Mouse (Mus musculus): ENCODE measurements around the gene Dhrs2. TPM values are rescaled to one million over a fixed set of nuclear protein-coding genes. Genes with fewer than 3 reads are reported as not detected.

Dhrs2 gene
- polyA plus RNA-seq (2016; fragmentation: Nextera tagmentation; extraction: Ambion mirVana): 0.15 and 0.51 TPM in 2 replicates

DNA sequence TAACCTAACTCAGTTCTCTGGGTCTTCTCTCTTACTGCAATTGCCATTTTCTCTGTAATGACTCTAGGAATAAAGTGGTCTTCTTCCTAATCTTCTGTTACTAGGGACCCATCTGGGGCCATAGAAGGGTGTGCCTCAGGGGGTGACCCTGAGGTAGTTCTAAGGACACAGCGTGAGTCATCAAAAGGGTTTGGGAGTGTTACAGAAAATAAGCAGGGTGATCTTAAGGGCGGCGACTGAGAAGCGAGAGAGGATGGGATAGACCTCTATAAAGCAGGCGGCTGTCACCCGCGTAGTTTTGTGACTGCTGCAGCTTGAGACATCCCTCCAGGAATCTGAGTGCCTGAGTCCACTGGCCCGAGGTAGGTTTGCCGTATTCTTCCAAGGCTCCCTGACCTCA, at the start of gene Dhrs2:
Dhrs2 (plus strand) TSS at position 301 of the 400 bp plus-strand sequence.
- no peak within 1 kb of the TSS for H3K4me3 ChIP-seq
- no peak within 1 kb of the TSS for H3K27ac ChIP-seq
- H3K9me3 ChIP-seq: no peaks in the 10 kb centered on the region
- no peaks in the 10 kb centered on the region for H3K4me1 ChIP-seq
- H3K9ac ChIP-seq: no peak within 1 kb of the TSS
- H3K4me2 ChIP-seq (replicated peaks): no peak within 1 kb of the TSS
- 71% methylated on average over 9 of the region's 9 CpGs for WGBS
- no peaks in the 10 kb centered on the region for H3K27me3 ChIP-seq (replicated peaks)
- no peaks in the 10 kb centered on the region for H3K36me3 ChIP-seq
- no peak for ATAC-seq (ENCODE audit: low FRiP score, low read depth)

DNA sequence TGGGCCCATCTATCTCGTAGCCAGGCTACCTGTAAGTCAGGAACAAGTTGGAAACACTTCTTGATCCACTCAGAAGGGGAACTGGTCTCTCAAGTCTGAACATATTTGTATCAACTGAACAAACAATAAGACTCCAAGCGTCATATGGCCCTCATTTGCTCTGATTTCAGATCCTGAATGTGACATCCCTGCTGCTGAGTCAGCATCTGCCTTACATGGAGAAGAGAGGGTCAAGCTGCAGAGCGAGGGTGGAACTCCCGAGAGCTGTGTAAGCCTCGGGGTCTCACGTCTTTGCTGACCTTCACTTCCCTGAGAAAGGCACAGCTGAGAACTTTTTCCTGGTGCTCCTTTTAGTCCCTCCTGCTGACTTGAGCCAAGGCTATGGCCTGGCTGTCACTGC, 47.6 kb upstream of the Dhrs2 start:
- ATAC-seq (ENCODE audit: low FRiP score, low read depth): no peak
- no peak overlapping the region for H3K4me3 ChIP-seq
- no peak overlapping the region for H3K9ac ChIP-seq
- H3K27me3 ChIP-seq (replicated peaks): 0 out of 2 replicates have a peak, but pooled peaks cover 2% of the 10 kb centered on the region
- H3K9me3 ChIP-seq: no peaks in the 10 kb centered on the region
- no peak overlapping the region for H3K4me2 ChIP-seq (replicated peaks)
- H3K27ac ChIP-seq: no peak overlapping the region
- WGBS: 74% methylated on average over 6 of the region's 6 CpGs
- no peaks in the 10 kb centered on the region for H3K36me3 ChIP-seq
- no peaks in the 10 kb centered on the region for H3K4me1 ChIP-seq

DNA sequence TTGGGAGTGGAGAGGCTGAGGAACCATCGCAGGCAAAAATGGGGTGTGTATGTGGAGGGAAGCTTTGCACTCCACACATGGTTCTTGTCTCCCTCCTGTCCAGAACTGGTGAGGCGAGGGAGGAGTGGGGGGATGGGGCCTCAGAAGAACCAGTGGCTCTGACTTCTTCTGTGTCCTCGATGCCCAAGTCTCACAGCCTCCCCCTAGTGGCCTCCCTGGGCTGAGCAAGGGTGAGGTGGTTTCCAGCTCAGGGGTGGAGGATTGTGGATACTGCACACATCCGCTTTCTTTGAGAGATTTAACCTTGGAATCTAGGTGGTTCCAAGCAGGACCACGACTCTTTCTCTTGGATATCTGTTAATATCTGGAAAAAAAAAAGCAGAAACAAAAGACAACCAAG, 44.5 kb upstream of the Dhrs2 start:
- 42% methylated on average over 4 of the region's 5 CpGs for WGBS
- no peak for ATAC-seq (ENCODE audit: low FRiP score, low read depth)
- H3K4me2 ChIP-seq (replicated peaks): no peak overlapping the region
- H3K27me3 ChIP-seq (replicated peaks): 0 out of 2 replicates have a peak, but pooled peaks cover 2% of the 10 kb centered on the region
- no peaks in the 10 kb centered on the region for H3K9me3 ChIP-seq
- H3K4me3 ChIP-seq: no peak overlapping the region
- no peaks in the 10 kb centered on the region for H3K36me3 ChIP-seq
- no peaks in the 10 kb centered on the region for H3K4me1 ChIP-seq
- H3K27ac ChIP-seq: no peak overlapping the region
- H3K9ac ChIP-seq: no peak overlapping the region

DNA sequence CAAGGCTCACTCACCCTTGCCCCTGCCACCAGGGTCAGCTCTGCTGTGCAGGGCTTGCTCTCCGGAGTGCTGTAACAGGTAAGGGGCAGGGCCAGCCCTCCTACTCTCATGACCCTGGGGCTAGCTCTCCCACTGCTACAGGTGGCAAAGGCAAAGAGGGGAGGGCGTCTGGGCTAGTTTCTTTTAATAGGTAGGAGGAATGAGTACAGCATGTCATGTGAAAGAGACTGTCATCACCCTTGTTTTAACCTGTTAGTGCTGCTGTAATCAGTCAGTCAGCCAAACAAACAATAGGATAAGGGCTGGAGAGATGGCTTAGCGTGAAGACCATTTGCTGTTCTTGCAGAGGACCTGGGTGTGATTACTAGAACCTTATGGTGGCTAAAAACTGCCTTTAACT, 40.9 kb upstream of the Dhrs2 start:
- Histone ChIP-seq H3K4me2 (replicated peaks) (no peak overlapping the region), H3K27ac (no peak overlapping the region), H3K27me3 (replicated peaks) (no peaks in the 10 kb centered on the region), H3K9ac (no peak overlapping the region), H3K4me3 (no peak overlapping the region), H3K36me3 (no peaks in the 10 kb centered on the region), H3K4me1 (no peaks in the 10 kb centered on the region), H3K9me3 (0 out of 2 replicates have a peak, but pooled peaks cover 3% of the 10 kb centered on the region)
- 60% methylated on average over 3 of the region's 3 CpGs for WGBS
- no peak for ATAC-seq (ENCODE audit: low FRiP score, low read depth)

DNA sequence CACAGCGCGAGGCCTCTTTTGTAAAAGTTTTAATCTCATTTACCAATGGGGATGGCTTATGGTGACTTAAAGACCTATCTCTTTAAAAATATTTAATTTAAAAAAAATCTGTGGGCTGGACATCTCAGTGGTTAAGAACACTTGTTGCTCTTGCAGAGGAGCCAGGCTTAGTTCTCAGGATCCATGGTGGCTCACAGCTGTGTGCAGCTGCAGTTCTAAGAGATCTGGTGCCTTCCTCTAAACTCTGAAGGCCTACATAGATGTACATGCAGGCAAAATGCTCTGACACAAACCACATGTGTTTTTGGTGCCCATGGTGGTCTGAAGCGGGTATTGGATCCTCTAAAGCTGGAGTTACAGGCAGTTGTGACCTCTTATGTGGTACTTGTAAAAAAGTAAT, 38.6 kb upstream of the Dhrs2 start:
- Histone ChIP-seq H3K27me3 (replicated peaks) (no peaks in the 10 kb centered on the region), H3K4me2 (replicated peaks) (no peak overlapping the region), H3K9ac (no peak overlapping the region), H3K4me3 (no peak overlapping the region), H3K27ac (no peak overlapping the region), H3K36me3 (no peaks in the 10 kb centered on the region), H3K9me3 (0 out of 2 replicates have a peak, but pooled peaks cover 3% of the 10 kb centered on the region), H3K4me1 (no peaks in the 10 kb centered on the region)
- 94% methylated on average over 3 of the region's 3 CpGs for WGBS
- no peak for ATAC-seq (ENCODE audit: low FRiP score, low read depth)

DNA sequence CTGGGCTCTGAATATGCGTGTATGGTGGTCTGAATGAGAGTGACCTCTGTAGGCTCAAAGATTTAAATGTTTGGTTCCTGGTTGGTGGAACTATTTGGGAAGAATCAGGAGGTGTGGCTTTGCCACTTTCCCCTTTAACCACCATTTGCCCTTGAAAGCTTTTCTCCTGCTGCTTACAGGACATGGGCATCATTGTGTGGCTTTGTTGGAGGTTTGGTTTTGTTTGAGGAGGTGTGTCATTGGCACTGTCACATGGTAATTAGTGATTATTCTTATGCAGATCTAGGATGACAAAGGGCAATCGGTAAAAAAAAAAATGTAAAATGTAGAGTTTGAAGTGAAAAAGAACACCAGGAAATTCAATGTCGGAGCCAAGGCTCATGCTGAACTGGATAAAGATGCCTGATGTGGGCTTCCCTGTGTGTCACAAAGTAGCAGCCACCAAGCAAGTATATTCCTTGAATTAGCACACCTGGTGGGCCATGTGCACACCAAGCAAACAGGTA, 37.1 kb upstream of the Dhrs2 start:
- Histone ChIP-seq H3K27ac (no peak overlapping the region), H3K4me3 (no peak overlapping the region), H3K4me2 (replicated peaks) (no peak overlapping the region), H3K4me1 (no peaks in the 10 kb centered on the region), H3K36me3 (no peaks in the 10 kb centered on the region), H3K27me3 (replicated peaks) (0 out of 2 replicates have a peak, but pooled peaks cover under 1% of the 10 kb centered on the region), H3K9me3 (0 out of 2 replicates have a peak, but pooled peaks cover 3% of the 10 kb centered on the region), H3K9ac (no peak overlapping the region)
- no peak for ATAC-seq (ENCODE audit: low FRiP score, low read depth)
- WGBS: 68% methylated on average over 3 of the region's 3 CpGs

DNA sequence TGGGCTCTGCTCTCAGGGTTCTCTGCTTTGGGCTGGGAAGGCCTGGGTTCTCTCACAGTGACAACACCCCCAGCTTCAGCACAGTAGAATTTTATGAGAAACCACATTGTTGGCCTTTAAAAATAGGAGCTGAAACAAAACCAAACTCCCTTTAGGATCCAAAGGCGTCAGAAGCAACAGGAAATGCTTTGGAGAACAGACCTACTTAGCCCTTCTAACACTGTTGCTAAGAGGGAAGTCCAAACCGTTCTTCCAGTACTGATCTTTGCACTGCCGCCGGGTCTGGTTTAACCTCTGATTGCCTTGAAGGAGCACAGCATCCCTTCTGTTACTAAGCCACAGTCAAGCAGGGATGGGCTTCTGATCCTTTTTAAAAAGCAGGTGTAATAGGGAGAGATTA, 33.3 kb upstream of the Dhrs2 start:
- Histone ChIP-seq H3K4me2 (replicated peaks) (no peak overlapping the region), H3K9me3 (0 out of 2 replicates have a peak, but pooled peaks cover 3% of the 10 kb centered on the region), H3K27me3 (replicated peaks) (0 out of 2 replicates have a peak, but pooled peaks cover 4% of the 10 kb centered on the region), H3K4me3 (no peak overlapping the region), H3K27ac (no peak overlapping the region), H3K4me1 (no peaks in the 10 kb centered on the region), H3K9ac (no peak overlapping the region), H3K36me3 (no peaks in the 10 kb centered on the region)
- 58% methylated on average over 4 of the region's 4 CpGs for WGBS
- ATAC-seq (ENCODE audit: low FRiP score, low read depth): no peak

DNA sequence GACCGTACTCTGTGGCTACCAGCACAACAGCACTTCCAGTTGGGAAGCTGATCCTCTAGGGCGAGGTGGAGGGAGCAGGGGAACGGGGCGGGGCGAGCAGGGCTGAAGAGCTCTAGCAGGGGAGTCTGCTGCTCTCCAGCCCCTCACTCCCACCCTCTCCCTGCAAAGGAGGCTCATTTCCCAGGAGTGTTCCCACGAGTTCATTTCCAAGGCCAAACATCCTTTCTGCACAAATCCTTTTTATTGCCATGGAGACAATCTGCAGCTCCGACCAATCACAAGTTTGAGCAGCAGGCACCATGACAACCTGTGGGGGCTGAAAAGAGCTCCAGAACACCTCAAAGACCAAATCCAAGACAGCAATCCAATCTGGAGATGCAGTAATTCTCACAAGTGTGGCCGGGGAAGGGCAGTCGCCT, 32.4 kb upstream of the Dhrs2 start:
- WGBS: 37% methylated on average over 9 of the region's 9 CpGs
- Histone ChIP-seq H3K4me2 (replicated peaks) (no peak overlapping the region), H3K4me1 (no peaks in the 10 kb centered on the region), H3K27ac (no peak overlapping the region), H3K4me3 (no peak overlapping the region), H3K36me3 (no peaks in the 10 kb centered on the region), H3K9me3 (0 out of 2 replicates have a peak, but pooled peaks cover 3% of the 10 kb centered on the region), H3K27me3 (replicated peaks) (0 out of 2 replicates have a peak, but pooled peaks cover 4% of the 10 kb centered on the region), H3K9ac (no peak overlapping the region)
- ATAC-seq (ENCODE audit: low FRiP score, low read depth): no peak

DNA sequence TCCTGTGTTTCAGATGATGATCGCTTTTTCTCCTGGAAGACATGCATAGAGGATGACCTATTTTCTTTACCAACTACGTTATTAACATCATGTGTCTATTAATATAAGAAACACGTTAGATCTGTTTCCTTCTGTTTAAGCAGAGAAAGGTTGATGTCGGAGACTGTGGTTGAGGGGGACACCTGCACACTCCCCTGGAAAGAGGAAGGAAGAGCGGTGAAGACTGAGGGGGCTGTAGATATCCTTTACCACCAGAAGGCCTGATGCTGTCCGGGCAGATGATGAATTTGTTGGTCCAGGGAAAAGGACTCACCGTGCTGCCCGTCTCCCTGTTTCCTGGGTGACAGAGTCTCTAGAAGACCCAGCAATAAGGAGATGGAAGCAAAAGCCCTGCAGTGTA, 28.5 kb upstream of the Dhrs2 start:
- ATAC-seq (ENCODE audit: low FRiP score, low read depth): no peak
- Histone ChIP-seq H3K27me3 (replicated peaks) (0 out of 2 replicates have a peak, but pooled peaks cover 4% of the 10 kb centered on the region), H3K9ac (no peak overlapping the region), H3K36me3 (no peaks in the 10 kb centered on the region), H3K9me3 (no peaks in the 10 kb centered on the region), H3K4me3 (no peak overlapping the region), H3K27ac (no peak overlapping the region), H3K4me2 (replicated peaks) (no peak overlapping the region), H3K4me1 (no peaks in the 10 kb centered on the region)
- WGBS: 91% methylated on average over 8 of the region's 8 CpGs

DNA sequence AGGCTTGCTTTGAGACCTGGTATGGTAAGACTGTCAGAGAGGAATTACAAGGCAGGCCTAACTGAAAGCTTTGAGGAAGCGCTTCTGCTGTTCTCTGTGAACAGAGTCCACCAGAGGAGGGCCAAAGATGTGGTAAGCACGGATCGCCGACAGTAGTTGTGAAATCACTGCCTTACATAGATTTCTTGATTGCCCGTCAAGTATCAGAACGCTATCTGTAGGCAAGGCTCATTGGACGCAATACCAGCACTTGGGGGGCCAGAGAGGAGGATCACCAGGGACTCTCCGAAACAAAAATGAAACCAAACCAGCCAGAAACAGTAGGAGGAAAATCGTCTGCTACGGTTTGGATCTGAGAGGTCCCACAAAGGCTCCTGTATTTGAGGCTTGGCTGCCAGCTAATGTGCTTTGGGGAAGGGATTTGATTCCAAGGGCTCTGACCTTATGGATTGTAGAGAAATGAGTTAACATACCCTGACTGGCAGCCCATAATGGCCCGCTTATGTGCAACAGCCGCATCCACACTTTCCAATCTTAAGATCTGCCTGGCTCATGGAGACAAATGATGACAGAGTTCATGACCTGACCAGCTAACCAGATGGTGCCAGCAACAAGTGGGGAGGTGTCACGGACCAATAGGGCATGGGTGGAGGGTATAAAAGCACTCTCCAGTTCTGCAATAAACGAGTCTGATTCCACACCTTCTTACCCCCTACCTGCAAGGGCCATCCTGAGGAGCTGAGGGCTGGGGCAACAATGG, 27.8 kb upstream of the Dhrs2 start:
- no peak for ATAC-seq (ENCODE audit: low FRiP score, low read depth)
- no peak overlapping the region for H3K4me2 ChIP-seq (replicated peaks)

DNA sequence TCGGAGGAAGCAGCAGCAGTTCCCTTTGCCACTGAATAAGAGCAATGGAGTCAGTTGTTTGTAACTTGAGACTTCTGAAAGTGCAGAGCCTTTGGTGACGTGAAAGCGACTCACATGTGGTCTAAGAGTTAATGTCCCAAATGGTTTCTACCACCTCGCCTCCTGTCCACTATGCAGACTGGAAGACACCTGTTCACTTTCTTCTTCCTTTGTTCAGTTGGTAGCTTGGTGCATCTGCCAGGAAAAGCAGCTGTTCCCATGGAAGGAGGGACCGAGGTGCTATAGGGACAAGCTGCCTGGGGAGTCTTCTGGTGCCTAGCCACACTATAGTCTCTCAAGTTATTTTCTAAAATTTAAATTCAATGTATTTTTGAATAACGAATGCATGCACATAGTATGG, 27.0 kb upstream of the Dhrs2 start:
- Histone ChIP-seq H3K27ac (no peak overlapping the region), H3K36me3 (no peaks in the 10 kb centered on the region)

More for the DNA sequence above, 27.8 kb upstream of the Dhrs2 start:
- H3K36me3 ChIP-seq: no peaks in the 10 kb centered on the region
- H3K27me3 ChIP-seq (replicated peaks): 0 out of 2 replicates have a peak, but pooled peaks cover 4% of the 10 kb centered on the region
- H3K9me3 ChIP-seq: no peaks in the 10 kb centered on the region
- no peak overlapping the region for H3K9ac ChIP-seq
- H3K4me1 ChIP-seq: no peaks in the 10 kb centered on the region
- no peak overlapping the region for H3K4me3 ChIP-seq
- H3K27ac ChIP-seq: no peak overlapping the region
- 62% methylated on average over 14 of the region's 14 CpGs for whole genome bisulfite sequencing

DNA sequence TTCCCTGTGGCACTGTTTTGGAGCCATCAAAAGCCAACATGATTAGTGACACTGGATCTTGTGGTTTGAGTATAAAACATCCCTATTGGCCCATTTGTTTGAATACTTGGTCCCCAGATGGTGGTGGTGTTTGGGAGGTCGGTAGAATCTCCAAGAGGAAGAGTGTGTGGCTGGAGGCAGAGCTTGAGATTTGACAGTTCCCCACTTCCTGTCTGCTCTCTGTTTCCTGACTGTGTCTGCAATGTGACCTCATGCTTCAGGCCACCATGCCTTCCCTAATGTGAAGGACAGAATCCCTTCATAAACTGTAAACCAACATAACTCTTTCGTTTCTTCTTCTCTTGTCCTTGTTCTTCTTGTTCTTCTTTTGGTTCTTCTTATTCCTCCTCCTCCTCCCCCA, 24.7 kb upstream of the Dhrs2 start:
- no peak overlapping the region for H3K27ac ChIP-seq
- H3K9me3 ChIP-seq: no peaks in the 10 kb centered on the region
- WGBS: 64% methylated on average over 2 of the region's 2 CpGs
- no peaks in the 10 kb centered on the region for H3K36me3 ChIP-seq
- no peak overlapping the region for H3K9ac ChIP-seq
- no peak overlapping the region for H3K4me3 ChIP-seq
- no peaks in the 10 kb centered on the region for H3K4me1 ChIP-seq
- no peak for ATAC-seq (ENCODE audit: low FRiP score, low read depth)
- H3K4me2 ChIP-seq (replicated peaks): no peak overlapping the region
- no peaks in the 10 kb centered on the region for H3K27me3 ChIP-seq (replicated peaks)

More for the DNA sequence above, 27.0 kb upstream of the Dhrs2 start:
- no peak overlapping the region for H3K4me2 ChIP-seq (replicated peaks)
- H3K9ac ChIP-seq: no peak overlapping the region
- 51% methylated on average over 6 of the region's 6 CpGs for WGBS
- no peak for ATAC-seq (ENCODE audit: low FRiP score, low read depth)
- 0 out of 2 replicates have a peak, but pooled peaks cover 3% of the 10 kb centered on the region for H3K27me3 ChIP-seq (replicated peaks)
- no peaks in the 10 kb centered on the region for H3K4me1 ChIP-seq
- no peaks in the 10 kb centered on the region for H3K9me3 ChIP-seq
- no peak overlapping the region for H3K4me3 ChIP-seq

Data from neural tube, embryonic 12.5 days (tissue).